11 mouse cellular contexts compared by ENCODE assay signal in genomic region chr1:69775589-69775988, GRCm38 (mm10). TPM values are rescaled to one million over a fixed set of nuclear protein-coding genes. Genes with fewer than 3 reads are reported as not detected.
A peak's percentile ranks its signal among the peaks of the same experiment; 100 is the strongest.
DNase-seq lines count a peak whose midpoint lies in the region; ATAC-seq and TF ChIP-seq lines count a peak whose summit lies in the region.
"Had no signal": no experiment of that assay in that cellular context is flagged by ENCODE, and none has a peak within 500 bp of the region (broad histone marks: within the 10 kb centered on the region; RNA-seq: fewer than 3 reads in every experiment).

No protein-coding gene starts in this region.

- POLR2A ChIA-PET in Patski (lab: Charles Lee) = no interaction called here

- H3K36me3 ChIP-seq in kidney, postnatal 0 days (ENCODE audit: insufficient read depth, low read length) = no peaks in the 10 kb centered on the region
- H3K36me3 ChIP-seq: forebrain, embryonic 10.5 days; liver, embryonic 15.5 days had no signal

- no peak overlapping the region for H3K9ac ChIP-seq in kidney, postnatal 0 days (ENCODE audit: low read depth, low read length)
- H3K9ac ChIP-seq: liver, embryonic 15.5 days had no signal

- H3K4me3 ChIP-seq in kidney, postnatal 0 days (replicated peaks; ENCODE audit: low read depth, low read length) = no peak overlapping the region
- H3K4me3 ChIP-seq: forebrain, embryonic 10.5 days; liver, embryonic 15.5 days had no signal

- DNase-seq in kidney, postnatal 0 days (ENCODE audit: low spot score) = no peak
- no peak for DNase-seq in kidney, adult 18-20 months
- DNase-seq in CD8-positive naive resting alpha-beta T cell, adult 2 months (ENCODE audit: low read depth in 2 of 2, low spot score in 2 of 2) = peak; percentile 18 to 37
- DNase-seq in Patski (ENCODE audit: low read depth, low spot score) = no peak
- DNase-seq in ovary, postnatal 10 days (ENCODE audit: low spot score) = no peak
- DNase-seq in urinary bladder, postnatal 25 days (ENCODE audit: low spot score) = no peak
- no peak for DNase-seq in neural tube, embryonic 10.5 days (ENCODE audit: extremely low spot score, low spot score)

- no peak overlapping the region for H3K4me2 ChIP-seq in kidney, postnatal 0 days (ENCODE audit: low read length)
- H3K4me2 ChIP-seq: liver, embryonic 15.5 days had no signal

- H3K27me3 ChIP-seq in kidney, postnatal 0 days (ENCODE audit: insufficient read depth, low read length) = no peaks in the 10 kb centered on the region
- peaks cover 31% of the 10 kb centered on the region for H3K27me3 ChIP-seq in Patski
- H3K27me3 ChIP-seq: liver, embryonic 15.5 days had no signal

- no peak overlapping the region for H3K27ac ChIP-seq in kidney, postnatal 0 days
- H3K27ac ChIP-seq: forebrain, embryonic 10.5 days; liver, embryonic 15.5 days had no signal

- ATAC-seq in kidney, postnatal 0 days (replicated peaks; ENCODE audit: low FRiP score, low read depth) = no peak
- ATAC-seq in Patski = no peak
- ATAC-seq in megakaryocyte, adult 5-6 weeks (ENCODE audit: poor library complexity, severe bottlenecking) = 0 out of 2 replicates have a peak, but pooled peaks have one; percentile 33

- 67% methylated on average over 4 of the region's 4 CpGs for WGBS in kidney, postnatal 0 days

- TF ChIP-seq CTCF in kidney, postnatal 0 days (IDR thresholded peaks at IDR 0.05; ENCODE audit: low read depth) = peak; percentile 55
- peak; percentile 62 for TF ChIP-seq CTCF in Patski (IDR thresholded peaks at IDR 0.05)

- no peaks in the 10 kb centered on the region for H3K9me3 ChIP-seq in kidney, postnatal 0 days (replicated peaks; ENCODE audit: low read length)
- H3K9me3 ChIP-seq: forebrain, embryonic 10.5 days; liver, embryonic 15.5 days had no signal

- in situ Hi-C loops in Patski (cut with MboI; ENCODE audit: low pct_unique_long_range_greater_than_20kb) = loop anchor here (5.0 to 25.0 kb wide), 2 partner anchors 487 to 533 kb away; no protein-coding TSS in a partner anchor

- CTCF ChIA-PET in Patski (lab: Charles Lee) = interaction anchor here (2.7 kb wide), 1 partner anchor 534 kb away, joined by 10 read pairs; no protein-coding TSS in a partner anchor

- H3K4me1 ChIP-seq in kidney, postnatal 0 days (replicated peaks; ENCODE audit: insufficient read depth, low read length) = no peaks in the 10 kb centered on the region
- H3K4me1 ChIP-seq: forebrain, embryonic 10.5 days; liver, embryonic 15.5 days had no signal

RNA-seq across cellular contexts. Expression of gene Spag16, which starts 51.2 kb away (rescaled TPM):
- polyA plus RNA-seq in kidney, postnatal 0 days (2015; fragmentation: Nextera tagmentation; extraction: Ambion mirVana) = 0.56 and 0.71 TPM in 2 replicates
- polyA plus RNA-seq in Patski (2021) = not detected
- total RNA-seq in megakaryocyte, adult 5-6 weeks (2015) = not detected in 2 replicates
- not detected in 2 replicates for total RNA-seq in megakaryocyte, adult 5-6 weeks (2017)
- total RNA-seq: neutrophil, adult 5-6 weeks had no signal
- polyA plus RNA-seq: liver, embryonic 15.5 days had no signal

Comparison
In these comparisons a context has a peak if more than half of its experiments do, and no peak if none do; other contexts are left out.
1. DNase-seq: peak in CD8-positive naive resting alpha-beta T cell, adult 2 months (2 of 2); none in kidney, postnatal 0 days (single experiment), kidney, adult 18-20 months (single experiment), Patski (single experiment), ovary, postnatal 10 days (single experiment), urinary bladder, postnatal 25 days (single experiment) and neural tube, embryonic 10.5 days (single experiment).